Mouse (Mus musculus): ENCODE data around the gene Rpl12.

Rpl12 gene

DNA sequence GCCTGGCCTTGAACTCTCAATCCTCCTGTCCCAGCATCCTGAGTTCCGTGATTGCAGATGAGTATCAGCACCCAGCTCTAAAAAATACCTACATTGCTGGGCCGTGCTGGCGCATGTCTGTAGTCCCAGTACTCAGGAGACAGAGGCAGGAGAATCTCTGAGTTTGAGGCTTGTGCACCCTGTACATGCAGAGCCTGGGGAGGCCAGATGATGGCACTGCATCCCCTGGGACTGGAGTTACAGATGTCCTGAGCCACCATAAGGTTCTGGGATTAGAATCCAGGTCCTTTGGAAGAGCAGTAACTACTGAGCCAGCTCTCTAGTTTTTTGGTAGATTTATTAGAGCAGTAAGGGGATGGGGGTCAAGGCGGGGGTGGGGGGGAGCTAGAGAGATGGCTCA is 20.9 kb upstream of the Rpl12 start:
- no peak for DNase-seq (ENCODE audit: low spot score)

DNA sequence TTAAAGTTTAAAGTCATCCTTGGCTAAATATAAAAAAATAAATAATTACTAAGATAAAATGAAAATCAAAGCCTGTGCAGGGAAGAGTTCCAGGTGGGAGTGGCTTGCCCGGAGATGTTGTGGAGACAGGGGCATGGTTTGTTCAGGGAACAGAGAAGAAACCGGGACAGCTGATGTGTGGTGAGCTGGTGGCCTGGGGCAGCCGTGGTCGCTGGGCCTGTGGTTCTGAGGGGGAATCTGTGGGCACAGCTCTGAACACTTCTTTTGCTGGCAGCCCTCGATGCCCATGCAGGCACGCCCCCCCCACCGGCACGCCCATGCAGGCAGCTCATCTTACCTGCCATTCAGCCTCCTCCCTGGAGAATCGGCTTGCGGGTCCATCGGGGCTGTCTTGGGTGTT is 13.9 kb upstream of the Rpl12 start:
- DNase-seq (ENCODE audit: low spot score): no peak

GRCm38 (mm10) chr2:32954581-32954980 is 6.8 kb upstream of the Rpl12 start:
- no peak for DNase-seq (ENCODE audit: low spot score)

GRCm38 (mm10) chr2:32957344-32957743 is 4.0 kb upstream of the Rpl12 start:
- DNase-seq (ENCODE audit: low spot score): no peak

GRCm38 (mm10) chr2:32960273-32960672 is 1.1 kb upstream of the Rpl12 start:
- no peak for DNase-seq (ENCODE audit: low spot score)

DNA sequence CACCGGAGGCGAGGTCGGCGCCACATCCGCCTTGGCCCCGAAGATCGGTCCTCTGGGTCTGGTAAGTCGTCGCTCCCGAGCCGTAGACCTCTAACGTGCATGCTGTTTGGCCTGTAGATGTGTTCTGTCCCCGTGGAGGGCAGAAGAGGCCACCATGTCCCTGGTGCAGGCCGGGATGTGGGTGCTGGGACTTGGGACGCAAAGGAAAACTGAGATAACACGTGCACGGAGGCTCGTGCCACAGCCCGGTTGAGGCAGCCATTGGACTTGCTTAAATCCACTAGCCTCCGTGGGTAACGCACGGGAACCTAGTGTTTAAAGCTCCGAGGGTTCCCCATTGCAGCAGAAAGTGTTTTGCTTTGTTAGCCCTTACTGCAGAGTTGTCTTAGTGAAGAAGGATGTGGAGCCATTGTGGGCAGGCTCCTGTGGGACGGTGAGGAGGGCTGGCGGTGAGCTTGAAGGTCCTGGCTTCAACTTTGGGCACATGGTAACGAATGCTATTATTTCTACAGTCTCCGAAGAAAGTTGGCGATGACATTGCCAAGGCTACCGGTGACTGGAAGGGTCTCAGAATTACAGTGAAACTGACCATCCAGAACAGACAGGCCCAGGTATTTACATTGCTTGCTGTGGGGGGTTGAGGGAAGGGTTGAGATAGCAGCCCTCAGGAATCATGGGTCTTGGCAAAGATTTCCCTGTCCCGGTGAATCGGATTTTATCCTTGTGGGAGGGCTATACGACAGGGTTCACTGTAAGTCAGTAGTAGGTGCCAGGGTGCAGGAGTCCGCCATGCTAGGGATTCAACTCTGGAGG is 909 bp downstream of the Rpl12 start:
- DNase-seq (ENCODE audit: low spot score): no peak

DNA sequence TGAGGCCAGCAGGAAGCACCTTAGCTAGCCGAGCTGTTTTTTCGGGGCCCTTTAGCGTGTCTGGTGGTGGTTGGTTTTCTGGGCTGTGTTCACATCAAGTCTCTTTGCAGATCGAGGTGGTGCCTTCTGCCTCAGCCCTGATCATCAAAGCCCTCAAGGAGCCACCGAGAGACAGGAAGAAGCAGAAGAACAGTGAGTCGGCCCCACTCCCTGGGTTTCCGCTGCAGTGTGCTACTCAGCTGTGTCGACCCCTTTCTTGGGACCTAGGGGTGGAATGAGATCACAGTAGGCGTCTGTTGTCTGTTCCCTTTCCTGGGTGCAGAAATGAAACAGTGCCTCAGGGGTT is 1.5 kb downstream of the Rpl12 start:
- DNase-seq (ENCODE audit: low spot score): peak; percentile 76

- no peak for DNase-seq (ENCODE audit: low spot score)
Observed at GRCm38 (mm10) chr2:32963544-32963943, 2.2 kb downstream of the Rpl12 start.

GRCm38 (mm10) chr2:32963981-32964380 is 2.6 kb downstream of the Rpl12 start:
- no peak for DNase-seq (ENCODE audit: low spot score)

GRCm38 (mm10) chr2:32964659-32965457 is 3.5 kb downstream of the Rpl12 start:
- DNase-seq (ENCODE audit: low spot score): no peak

DNA sequence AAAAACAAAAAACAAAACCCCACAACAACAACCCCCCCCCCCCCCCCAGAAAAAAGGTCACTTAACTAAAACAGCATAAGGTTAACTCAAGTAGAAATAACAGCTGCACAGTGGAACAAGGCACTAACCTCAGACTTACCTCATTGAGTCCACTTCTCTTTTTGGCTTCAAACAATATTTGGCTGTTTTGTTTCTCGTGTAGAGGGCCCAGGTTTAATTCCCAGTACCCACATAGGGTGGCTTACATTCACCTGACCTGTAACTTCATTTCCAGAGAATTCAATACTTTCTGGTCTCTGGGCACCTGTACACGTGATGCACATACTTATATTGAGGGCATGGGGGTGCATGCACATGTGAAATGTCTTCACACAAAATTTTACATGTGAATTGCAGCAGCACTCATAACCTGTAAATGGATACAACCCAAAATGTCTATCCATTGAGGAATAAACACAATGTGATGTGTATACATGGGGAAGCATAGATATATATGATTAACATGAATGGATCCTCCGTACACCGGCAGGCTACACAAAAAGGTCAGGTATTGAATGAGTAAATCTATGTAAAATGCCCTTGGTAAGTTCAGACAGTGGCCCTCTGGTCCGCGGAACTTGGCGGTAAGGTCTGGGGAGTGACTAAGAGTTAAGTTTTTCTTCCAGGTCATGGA is 4.3 kb downstream of the Rpl12 start:
- DNase-seq (ENCODE audit: low spot score): no peak

- no peak for DNase-seq (ENCODE audit: low spot score)
Observed at GRCm38 (mm10) chr2:32966184-32966688, 4.9 kb downstream of the Rpl12 start.

DNA sequence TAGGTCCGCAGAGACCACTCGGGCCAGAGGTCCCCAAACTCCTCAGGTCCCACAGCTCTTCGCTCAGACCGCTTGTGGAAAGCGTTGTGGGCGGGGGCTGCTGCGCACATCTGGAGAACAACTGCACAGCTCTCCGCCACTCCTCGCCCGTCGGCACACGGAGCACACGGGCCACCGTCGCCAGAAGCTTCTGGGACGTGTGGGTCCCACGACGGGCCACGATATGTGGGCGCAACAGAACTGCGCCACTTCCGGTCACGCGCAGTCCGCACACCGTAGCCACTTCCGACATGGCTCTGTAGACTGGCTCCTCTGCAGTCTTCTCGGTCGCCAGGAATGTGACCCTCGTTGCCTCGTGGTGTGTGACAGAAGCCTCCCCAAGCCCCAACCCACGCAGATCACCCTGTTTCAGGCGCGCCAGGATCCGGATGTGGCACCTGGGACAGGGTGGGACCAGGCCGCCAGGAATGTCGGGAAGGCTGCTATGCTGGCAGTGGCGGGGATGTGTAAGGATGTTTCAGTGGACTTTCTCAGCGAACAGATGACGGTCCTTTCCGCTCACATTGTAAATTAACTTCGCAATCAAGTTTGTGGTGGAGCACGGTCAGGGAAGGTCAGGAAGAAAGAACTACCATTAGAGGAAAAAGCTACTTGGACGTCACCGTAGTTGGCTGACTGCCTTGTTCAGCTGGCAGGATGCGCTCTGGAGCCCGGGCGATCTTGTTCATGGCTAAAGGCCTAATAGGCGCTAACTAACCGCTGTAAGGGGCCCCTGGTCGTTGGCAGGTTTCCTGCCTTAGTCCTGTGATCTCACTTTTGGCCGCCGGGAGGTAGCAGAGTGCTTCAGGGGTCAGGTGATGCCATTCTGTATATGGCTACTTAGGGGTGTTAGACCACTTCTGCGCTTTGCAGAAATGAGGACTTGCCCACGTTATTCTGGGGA is 5.6 kb downstream of the Rpl12 start:
- peak; percentile 84 for DNase-seq (ENCODE audit: low spot score)

DNA sequence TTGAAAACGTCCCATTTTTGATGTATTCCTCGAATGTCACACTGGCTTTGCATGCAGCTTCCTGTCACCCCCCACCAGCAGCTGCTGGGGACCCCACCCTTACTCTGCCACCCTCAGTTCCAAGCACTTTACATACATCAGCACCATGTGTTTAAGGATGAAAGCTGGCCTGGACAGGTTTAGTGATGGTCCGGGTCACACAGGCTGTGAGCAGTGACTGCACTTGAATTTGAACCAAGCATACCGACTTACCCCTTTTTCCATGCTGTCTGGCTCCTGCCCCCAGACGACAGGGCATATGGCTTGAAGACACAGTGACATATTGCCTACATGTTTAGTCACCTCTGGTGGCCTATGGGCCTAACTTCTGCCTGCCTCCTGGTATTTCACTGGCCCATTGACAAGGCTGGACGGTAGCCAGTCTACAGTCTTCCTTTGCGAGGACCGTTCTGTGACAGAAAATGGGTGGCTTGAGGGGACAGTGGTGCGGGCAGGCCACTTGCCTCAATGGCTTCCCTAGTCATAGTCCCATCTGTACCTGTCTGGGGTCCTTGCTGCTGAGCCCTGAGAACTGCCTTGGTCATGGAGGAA is 6.8 kb downstream of the Rpl12 start:
- DNase-seq (ENCODE audit: low spot score): no peak

DNA sequence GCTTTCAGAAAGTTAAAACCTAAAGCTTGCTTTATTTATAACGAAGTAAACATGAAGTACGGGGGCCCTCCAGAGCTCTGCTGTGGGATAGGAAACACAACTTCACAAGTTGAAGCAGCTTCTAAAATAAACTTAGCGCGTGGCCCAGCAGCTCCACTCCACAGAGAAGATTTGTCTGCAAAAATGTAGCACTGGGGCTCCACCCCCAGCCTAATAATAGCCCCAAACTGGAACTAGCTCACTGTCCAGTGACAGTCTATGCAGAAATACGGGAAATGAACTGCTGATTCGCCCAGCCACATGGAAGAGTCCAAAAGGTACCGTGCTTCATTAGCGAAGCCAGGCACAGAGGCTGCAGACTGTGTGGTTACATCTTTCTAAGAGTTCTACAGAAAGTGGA is 8.0 kb downstream of the Rpl12 start:
- DNase-seq (ENCODE audit: low spot score): no peak

DNA sequence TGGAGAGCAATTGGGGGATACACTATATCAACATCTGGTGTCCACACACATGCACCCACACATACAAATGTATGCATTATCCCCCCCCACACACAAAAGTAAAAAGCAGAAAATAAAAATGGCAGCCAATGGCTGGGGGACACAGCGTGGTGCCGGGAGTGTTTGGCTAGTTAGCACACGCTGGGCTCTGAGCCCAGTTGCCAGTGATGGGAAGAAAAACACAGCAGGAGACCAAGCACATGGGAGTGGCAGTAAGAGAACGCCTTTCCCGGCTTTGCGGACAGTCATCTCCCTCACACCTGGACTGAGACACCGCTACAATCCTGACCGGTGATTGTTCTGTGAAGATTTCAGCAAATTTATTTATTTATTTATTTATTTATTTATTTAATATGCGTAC is 9.9 kb downstream of the Rpl12 start:
- no peak for DNase-seq (ENCODE audit: low spot score)

- DNase-seq (ENCODE audit: low spot score): no peak
Observed at GRCm38 (mm10) chr2:32974216-32974615, 12.9 kb downstream of the Rpl12 start.

DNA sequence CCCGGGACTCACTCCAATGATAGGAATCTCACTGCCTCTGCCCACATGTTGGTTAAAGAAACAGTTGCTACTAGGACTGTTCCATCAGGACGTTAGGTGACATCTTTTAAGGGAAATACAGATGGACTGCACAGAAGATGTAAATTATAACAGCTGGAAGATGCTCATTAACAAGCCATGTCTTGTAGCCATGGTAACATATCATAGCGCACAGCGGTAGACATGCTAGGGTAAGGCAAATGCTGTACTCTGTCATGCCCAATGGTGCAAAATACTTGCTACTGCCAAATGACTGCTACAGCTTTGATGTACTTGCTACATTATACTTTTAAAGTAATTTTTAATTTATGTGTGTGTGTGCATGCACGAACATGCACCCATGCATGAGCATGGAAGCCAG is 15.8 kb downstream of the Rpl12 start:
- no peak for DNase-seq (ENCODE audit: low spot score)

DNA sequence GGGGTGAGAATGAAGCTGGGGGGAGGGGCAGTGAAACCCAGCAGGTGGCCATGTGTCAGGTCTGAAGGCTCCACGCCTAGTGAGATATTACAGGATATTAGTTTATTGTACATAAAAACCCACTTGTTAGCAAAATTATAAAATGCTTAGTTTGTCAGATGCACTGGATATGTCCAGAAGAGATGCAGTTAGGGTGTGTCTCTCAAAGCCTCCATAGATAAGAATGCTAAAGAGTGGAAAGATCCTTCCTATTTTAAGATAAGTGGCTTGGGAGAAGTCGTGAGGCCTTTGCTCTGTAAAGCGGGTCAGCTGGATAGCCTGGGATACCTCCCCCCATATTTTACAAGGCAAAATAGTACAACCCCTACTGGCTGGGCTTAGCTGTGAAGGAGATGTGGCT is 17.3 kb downstream of the Rpl12 start:
- no peak for DNase-seq (ENCODE audit: low spot score)

- no peak for DNase-seq (ENCODE audit: low spot score)
Observed at GRCm38 (mm10) chr2:32979675-32980074, 18.3 kb downstream of the Rpl12 start.

- DNase-seq (ENCODE audit: low spot score): no peak
Observed at GRCm38 (mm10) chr2:32981281-32981680, 19.9 kb downstream of the Rpl12 start.
